Mouse (Mus musculus) MEL-GATA-1-ER (cell line): ENCODE measurements around the gene Olfr1391.
"Not testable (repeated sequence)": the region's sequence is repeated elsewhere in the genome, so short reads cannot be mapped to it uniquely, and the experiment has no call there.

Experiments used
- DNase-seq: peaks from one replicate; pipeline ENCODE4 v3.0.0-alpha.2; 2012; ENCODE audit warnings: low read depth; ENCODE audit errors: extremely low read depth

Olfr1391 gene

DNA sequence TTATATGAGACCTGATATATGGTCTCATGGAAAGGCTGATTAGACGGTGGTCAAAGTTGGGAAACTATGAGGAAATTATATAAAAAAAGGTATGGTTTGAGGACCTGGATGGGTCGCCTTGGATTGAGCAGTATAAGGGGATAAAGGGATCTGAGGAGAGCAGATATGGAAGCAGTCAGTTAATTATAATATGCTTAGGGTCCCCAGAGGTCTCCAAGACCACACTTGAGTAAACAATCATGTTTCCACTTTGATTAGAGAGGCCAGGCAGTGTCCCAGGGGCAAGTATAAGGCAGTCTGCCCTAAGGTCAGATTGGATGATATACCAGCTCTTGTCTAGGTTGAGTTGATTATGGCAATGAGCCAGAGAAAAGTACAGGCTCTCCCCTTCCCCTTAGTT lies at the start of gene Olfr1391:
Gene Olfr1391 (plus strand): TSS at position 301 of the 400 bp plus-strand sequence.
- DNase-seq = no peak

DNA sequence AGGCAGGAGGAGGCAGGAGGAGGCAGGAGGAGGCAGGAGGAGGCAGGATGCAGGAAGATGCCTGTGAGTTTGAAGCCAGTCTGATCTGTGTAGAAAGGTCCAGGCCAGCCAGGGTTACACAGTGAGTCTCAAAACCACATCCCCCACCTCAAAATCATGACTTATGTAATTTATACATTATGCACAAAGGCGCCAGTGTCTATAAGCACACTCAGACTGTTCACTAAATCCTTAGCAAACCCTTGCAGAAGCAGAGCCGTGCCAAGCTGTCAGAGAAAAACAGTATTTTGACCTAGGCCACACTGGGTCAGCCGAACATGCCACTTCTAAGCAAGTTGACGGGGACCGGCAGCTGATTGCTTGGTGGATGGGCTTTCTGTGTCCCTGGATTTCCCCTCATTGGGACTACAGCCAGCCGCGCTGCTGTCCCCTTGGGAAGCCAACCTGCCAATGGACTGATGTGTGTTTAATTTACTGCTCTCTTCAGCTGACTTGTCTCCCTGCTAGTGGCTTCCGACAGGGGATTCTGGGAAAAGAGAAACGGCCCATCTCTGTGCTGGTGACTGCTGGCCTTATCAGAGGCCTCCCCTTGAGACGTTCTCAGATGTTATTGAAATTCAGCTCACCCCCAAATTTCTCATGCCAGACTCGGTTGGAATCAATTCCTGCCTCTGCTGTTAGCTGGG lies 48.6 kb upstream of the Olfr1391 start:
- DNase-seq = no peak

DNA sequence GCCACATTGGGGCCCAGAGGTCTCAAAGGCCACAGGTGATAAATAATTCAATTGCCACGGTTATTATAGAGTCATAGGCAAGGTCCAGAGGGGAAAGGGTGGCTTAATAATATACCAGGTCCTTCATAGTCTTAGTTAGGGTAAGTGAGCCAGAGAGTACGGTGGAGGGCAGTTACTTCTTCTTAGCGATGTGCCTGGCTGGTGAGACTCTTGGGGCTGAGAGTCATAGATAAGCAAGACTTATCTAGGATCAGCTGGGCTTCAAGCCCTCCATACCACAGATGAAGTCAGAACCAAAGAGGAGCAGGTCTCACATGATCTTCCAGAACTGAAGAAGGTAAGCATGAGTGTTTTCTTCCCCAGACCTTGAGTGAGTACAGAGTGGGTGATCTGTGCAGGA lies 44.3 kb upstream of the Olfr1391 start, which contains the start of gene Olfr1393:
Gene Olfr1393 (plus strand): TSS at position 83 of the 400 bp plus-strand sequence.
- no peak for DNase-seq

DNA sequence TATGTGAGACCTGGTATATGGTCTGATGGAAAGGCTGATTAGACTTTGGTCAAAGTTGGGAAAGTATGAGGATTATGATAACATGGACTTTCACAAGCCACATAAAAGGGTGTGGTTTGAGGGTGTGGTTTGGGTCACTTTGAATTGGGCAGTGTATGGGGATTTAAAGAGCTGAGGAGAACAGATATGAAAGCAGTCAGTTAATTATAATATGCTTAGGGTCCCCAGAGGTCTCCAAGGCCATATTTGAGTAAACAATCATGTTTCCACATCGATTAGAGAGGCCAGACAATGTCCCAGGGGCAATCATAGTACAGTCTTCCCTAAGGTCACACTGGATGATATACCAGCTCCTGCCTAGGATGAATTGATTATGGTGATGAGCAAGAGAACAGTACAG lies 37.6 kb upstream of the Olfr1391 start, which contains the start of gene Olfr1392:
Gene Olfr1392 (plus strand): TSS at position 301 of the 400 bp plus-strand sequence.
- not testable (repeated sequence) for DNase-seq

DNA sequence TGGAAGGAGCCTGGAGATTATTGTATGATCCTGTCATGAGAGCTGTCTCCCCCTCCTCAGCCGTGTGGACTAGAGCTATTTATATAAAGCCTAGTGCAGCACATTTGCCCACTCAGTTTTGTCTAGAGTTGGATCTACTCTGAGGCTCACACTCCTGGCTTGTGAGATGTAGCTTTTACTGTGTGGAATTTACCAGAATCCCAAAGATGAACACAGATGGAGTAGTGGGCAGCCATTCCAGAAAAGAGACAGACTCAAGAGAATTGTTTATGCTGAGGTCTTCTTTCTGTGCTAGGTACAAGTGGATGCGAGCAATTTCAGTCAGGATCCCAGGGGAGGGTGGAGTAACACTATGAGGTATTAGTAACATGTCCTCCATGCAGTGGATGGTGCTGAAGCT lies 35.3 kb upstream of the Olfr1391 start:
- no peak for DNase-seq

DNA sequence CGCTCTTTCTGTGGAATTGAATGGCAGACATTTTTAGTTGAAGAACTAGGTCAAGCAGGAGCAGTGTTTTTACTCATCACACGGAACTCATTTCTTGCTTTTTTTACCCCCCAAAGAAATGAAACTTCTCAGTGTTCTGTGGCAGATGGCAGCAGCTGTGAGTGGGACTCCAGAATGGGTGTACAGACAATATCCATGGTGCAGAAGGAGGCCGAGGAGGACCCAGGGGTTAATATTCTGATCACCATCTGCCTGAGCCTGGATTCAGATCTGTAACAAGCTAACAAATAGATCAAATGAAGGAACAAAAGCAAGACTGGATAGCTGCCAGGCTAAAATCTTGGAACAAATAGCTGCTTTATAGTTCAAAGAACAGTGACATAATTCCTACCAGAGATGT lies 29.8 kb upstream of the Olfr1391 start:
- no peak for DNase-seq

DNA sequence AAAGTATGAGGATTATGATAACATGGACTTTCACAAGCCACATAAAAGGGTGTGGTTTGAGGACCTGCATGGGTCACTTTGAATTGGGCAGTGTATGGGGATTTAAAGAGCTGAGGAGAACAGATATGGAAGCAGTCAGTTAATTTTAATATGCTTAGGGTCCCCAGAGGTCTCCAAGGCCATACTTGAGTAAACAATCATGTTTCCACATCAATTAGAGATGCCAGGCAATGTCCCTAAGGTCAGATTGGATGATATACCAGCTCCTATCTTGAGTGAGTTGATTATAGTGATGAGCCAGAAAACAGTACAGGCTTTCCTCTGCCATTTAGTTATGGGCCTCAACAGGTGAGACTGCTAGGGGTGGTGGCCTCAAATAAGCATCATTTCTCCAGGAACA lies 18.1 kb upstream of the Olfr1391 start, which contains the start of gene Olfr10:
Gene Olfr10 (plus strand): TSS at position 301 of the 400 bp plus-strand sequence.
- DNase-seq = no peak

DNA sequence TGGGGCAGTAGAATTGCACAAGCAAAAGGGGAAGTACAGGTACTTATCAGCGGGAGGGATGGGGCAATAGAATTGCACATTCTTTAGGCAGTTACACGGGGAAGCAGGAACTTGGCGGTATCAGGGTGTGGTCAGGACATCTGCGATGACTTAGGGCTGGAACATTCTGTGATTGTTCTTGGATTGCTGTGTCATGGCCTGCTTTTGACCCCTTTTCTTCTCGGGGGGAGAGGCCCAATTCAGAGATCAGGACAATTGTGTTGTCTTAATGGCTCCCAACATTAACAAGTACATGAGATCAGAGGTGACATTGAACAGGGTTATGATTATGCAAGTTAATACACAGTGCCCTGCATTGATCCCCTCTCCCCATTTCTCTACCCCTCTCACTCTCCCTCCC lies 14.0 kb upstream of the Olfr1391 start:
- not testable (repeated sequence) for DNase-seq

DNA sequence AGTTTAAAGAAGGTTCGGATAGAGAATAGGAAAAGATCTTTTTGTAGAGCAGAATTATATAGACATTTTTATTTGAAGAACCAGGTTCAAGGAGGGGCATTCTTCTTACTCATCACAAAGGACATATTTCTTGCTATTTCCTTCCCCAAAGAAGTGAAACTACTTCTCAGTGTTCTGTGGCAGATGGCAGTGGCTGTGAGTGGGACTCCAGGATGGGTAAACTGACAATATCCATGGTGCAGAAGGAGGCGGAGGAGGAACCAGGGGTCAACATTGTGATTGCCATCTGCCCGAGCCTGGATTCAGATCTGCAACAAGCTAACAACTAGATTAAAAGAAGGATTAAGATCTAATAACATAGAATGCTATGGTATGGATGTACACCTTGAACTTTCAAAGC lies 4.2 kb downstream of the Olfr1391 start:
- DNase-seq = no peak

DNA sequence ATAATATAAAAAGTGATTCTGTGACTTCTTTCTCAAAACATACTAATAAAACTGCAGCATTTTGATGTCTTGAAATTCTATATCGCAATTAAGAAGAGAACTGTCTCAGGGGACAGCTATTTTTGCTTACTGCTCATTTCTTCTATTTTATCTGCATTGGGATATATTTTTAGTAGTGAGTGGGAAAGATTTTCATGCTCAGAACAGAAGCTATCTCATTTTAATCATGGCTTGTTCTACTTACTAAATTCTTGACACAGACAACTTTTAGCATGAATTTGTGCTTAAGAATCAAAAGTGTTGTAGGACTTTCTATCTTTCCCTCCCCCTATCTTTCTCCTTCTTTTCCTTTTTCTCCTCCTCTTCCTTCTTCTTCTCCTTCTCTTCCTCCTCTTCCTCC lies 7.1 kb downstream of the Olfr1391 start:
- DNase-seq = no peak

DNA sequence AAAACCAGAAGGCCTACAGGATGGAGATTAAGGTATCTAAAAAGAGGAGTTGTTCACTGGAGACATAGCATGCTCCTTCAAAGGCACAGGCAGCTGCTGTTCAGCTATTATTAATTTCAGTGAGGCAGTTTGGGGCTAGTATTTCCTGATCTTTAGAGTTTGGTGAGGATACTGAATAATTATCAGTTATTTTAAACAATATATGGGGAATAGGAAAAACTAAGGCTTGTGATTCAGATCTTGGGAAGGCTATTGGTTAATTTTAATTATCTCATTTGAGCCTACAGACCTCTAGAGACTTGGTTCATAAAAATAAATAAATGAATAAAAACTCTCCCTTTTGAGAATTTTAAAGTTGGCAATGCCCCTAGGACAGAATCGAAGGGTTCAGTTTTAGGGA lies 12.3 kb downstream of the Olfr1391 start, which contains the start of gene Olfr1390:
Gene Olfr1390 (plus strand): TSS at position 301 of the 400 bp plus-strand sequence.
- no peak for DNase-seq

DNA sequence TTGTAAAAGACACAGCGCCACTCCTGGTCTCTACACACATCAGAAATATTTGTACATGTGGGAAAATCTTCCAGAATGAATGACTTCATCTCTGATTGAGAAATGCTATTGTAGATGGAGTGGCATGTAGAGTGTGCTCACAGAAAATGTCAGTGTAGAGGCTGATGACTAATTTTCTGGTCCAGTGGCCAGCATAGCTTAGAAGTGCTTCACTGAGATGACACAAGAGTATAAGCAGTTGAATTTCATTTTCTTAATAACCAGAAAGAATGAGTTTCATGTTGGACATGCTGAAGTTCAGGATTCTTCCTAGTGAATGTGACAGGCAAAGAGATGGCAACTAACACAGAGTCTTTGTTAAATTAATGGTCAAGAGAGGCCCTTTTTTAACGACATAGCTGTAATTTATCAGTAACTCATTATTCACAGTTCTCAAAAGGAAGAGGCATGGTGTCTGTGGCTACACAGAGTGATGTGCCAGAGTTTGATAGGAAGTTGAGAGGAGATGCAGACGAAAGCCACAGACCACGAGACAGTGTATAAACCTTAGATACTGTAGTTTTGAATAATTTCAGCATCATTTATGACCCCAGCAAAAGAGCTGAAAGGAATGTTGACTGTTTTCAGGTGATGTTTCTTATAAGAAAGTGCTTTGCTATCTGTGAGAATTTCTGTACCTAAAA lies 14.7 kb downstream of the Olfr1391 start:
- DNase-seq = no peak
